Mouse (Mus musculus) forebrain, embryonic 14.5 days (tissue): ENCODE measurements around the gene Efcab8. TPM values are rescaled to one million over a fixed set of nuclear protein-coding genes. Genes with fewer than 3 reads are reported as not detected.

Experiments
- ATAC-seq: fragments of 200-750 bp; cut with Nextera tagmentation; 2 replicates; pipeline ENCODE4 v1.8.0; 2017; ENCODE audit warnings: mild to moderate bottlenecking, moderate library complexity
- DNase-seq: peaks from one replicate; pipeline ENCODE4 v3.0.0-alpha.2; 2015; ENCODE audit warnings: low spot score
- H3K27ac ChIP-seq: fragments of 300-500 bp; sonication (generic); 2 replicates; pipeline ENCODE4 v1.5.1; 2014; ENCODE audit warnings: low read depth, mild to moderate bottlenecking, control low read depth, low read length, moderate library complexity
- H3K27me3 ChIP-seq: fragments of 300-500 bp; sonication (generic); replicated peaks from 2 replicates; pipeline ENCODE4 v1.6.1; 2014; ENCODE audit warnings: low read length, control low read depth, mixed read lengths; ENCODE audit not compliant: control insufficient read depth, insufficient read depth
- H3K36me3 ChIP-seq: fragments of 300-500 bp; sonication (generic); 2 replicates; pipeline ENCODE4 v1.6.1; 2014; ENCODE audit warnings: low read length, control low read depth; ENCODE audit not compliant: control insufficient read depth, insufficient read depth
- H3K4me1 ChIP-seq: fragments of 300-500 bp; sonication (generic); 2 replicates; pipeline ENCODE4 v1.6.1; 2014; ENCODE audit warnings: antibody characterized with exemption, low read length, control low read depth; ENCODE audit not compliant: control insufficient read depth, insufficient read depth
- H3K4me2 ChIP-seq: fragments of 300-500 bp; sonication (generic); 2 replicates; pipeline ENCODE4 v1.6.1; 2014; ENCODE audit warnings: mild to moderate bottlenecking, control low read depth, low read length
- H3K4me3 ChIP-seq: fragments of 300-500 bp; sonication (generic); 2 replicates; pipeline ENCODE4 v1.5.1; 2014; ENCODE audit warnings: low read depth, low read length, control low read depth
- H3K9ac ChIP-seq: fragments of 300-500 bp; sonication (generic); 2 replicates; pipeline ENCODE4 v1.6.1; 2014; ENCODE audit warnings: mild to moderate bottlenecking, low read length, control low read depth, moderate library complexity
- H3K9me3 ChIP-seq: fragments of 300-500 bp; sonication (generic); replicated peaks from 2 replicates; pipeline ENCODE4 v1.6.1; 2016; ENCODE audit warnings: low read length, control low read depth, mixed read lengths; ENCODE audit not compliant: control insufficient read depth
- WGBS: fragments of 180-500 bp; shearing (Covaris S2); extraction: QIAGEN DNeasy Blood & Tissue Kit; methylation state at CpG from one replicate; pipeline ENCODE4 v1.1.7; 2014; 5-methylcytosine and 5-hydroxymethylcytosine counted together
- polyA plus RNA-seq: library from polyadenylated mRNA; unstranded; fragments of >200 nt; fragmentation: Nextera tagmentation; extraction: Ambion mirVana; gene quantifications from 2 replicates; pipeline ENCODE4 v1.2.1, GENCODE M21; 2014

The Efcab8 gene
- polyA plus RNA-seq, 1 experiment from 2014 or later = not detected

DNA sequence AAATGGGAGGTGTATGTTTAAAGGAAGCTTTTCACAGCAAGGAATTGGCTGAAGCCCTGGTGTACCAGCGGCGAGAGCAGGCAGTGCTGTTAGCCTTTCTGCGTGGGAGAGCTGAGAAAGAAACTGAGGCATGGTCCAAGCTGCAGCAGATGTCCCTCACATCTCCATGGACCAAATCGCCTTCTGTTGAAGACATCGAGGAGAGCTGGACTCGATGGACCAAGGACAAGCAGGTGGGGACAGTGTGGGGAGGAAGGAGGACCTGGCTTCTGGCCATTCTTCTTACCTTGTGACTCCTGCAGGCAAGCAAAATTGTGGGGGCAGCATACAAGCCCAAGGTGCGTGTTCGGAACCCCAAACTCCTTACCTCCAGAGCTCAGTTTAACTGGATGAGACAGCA lies 63.1 kb downstream of the Efcab8 start:
- no peak overlapping the region for H3K9ac ChIP-seq
- no peaks in the 10 kb centered on the region for H3K4me1 ChIP-seq
- no peaks in the 10 kb centered on the region for H3K9me3 ChIP-seq
- no peaks in the 10 kb centered on the region for H3K27me3 ChIP-seq
- no peak overlapping the region for H3K27ac ChIP-seq
- no peaks in the 10 kb centered on the region for H3K36me3 ChIP-seq
- no peak overlapping the region for H3K4me2 ChIP-seq
- H3K4me3 ChIP-seq = no peak overlapping the region
- ATAC-seq (no peak), DNase-seq (no peak)
- WGBS = 85% methylated on average over 8 of the region's 8 CpGs

DNA sequence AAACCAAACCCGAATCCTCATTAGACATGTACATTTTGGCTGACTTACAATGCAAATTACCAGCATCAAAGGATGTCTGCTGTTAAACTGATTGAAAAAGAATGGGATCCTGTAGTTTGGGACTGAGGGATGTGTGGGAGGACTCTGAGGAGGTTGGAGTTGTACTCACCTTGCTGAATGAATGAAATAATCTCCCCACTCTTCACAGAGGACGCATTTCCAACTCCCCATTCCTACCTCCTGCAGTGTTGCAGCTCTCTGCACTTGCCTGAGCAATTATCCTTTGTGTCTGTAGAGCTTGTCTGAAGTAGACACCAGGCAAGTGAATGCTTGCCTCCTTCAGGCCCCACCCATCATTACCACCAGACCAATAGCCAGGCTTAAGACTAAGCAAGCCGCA lies 68.7 kb downstream of the Efcab8 start:
- no peak overlapping the region for H3K4me3 ChIP-seq
- H3K4me1 ChIP-seq = no peaks in the 10 kb centered on the region
- no peak overlapping the region for H3K4me2 ChIP-seq
- no peaks in the 10 kb centered on the region for H3K27me3 ChIP-seq
- no peak overlapping the region for H3K27ac ChIP-seq
- no peak overlapping the region for H3K9ac ChIP-seq
- no peaks in the 10 kb centered on the region for H3K9me3 ChIP-seq
- DNase-seq = no peak
- 65% methylated on average over 3 of the region's 3 CpGs for WGBS
- no peak for ATAC-seq
- H3K36me3 ChIP-seq = no peaks in the 10 kb centered on the region

DNA sequence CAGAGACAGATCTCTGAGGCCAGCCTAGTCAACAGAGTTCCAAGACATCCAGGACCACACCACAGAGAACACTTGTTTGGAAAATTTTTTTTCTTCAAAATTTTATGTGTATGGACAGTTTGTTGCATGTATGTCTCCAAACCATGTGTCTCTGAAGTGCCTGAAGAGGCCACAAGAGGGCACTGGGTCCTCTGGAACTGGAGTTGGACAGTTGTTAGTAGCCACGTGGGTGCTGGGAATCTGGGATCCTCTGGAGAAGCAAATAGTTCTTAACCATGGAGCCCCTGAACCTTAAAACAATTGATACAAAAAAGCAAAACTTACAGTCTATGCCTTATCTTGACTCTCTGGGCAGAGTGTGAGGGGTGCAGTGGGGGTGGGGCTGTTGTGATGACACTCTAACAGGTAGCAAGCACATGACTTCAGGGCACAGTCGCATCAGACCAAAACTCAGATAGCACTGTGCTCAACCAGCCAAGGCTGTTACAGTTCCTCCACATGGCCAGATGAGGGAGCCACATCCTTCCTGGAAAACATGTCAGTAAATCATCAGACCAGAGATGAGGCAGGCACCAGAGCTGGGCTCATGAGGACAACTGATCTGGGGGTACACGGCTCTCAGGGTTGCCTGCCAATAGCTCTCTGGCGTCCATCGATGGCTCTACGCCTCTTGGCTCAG lies 70.8 kb downstream of the Efcab8 start:
- Histone ChIP-seq H3K36me3 (no peaks in the 10 kb centered on the region), H3K4me1 (no peaks in the 10 kb centered on the region), H3K9ac (no peak overlapping the region), H3K27me3 (no peaks in the 10 kb centered on the region), H3K4me3 (no peak overlapping the region), H3K4me2 (no peak overlapping the region), H3K9me3 (no peaks in the 10 kb centered on the region), H3K27ac (no peak overlapping the region)
- no peak for DNase-seq
- 86% methylated on average over 6 of the region's 6 CpGs for WGBS
- ATAC-seq = no peak

DNA sequence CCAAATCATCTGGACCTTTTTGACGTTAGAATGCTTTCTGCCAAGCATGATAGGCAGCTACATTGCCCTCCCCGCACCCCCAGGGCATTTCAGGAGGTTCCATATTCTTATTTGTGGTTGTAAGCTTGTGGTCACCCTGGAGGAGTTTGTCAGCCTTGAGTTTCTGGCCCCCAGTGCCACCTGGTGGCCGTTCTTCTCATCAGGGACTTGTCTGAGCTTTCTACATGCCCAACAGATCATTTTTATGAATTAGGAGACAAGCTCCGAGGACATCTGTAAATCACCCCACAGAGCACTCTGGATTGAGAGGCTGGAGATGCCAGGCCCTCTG lies 71.3 kb downstream of the Efcab8 start:
- H3K27ac ChIP-seq = no peak overlapping the region
- no peak overlapping the region for H3K4me3 ChIP-seq
- ATAC-seq (no peak), DNase-seq (peak; percentile 61)
- no peaks in the 10 kb centered on the region for H3K4me1 ChIP-seq
- H3K27me3 ChIP-seq = no peaks in the 10 kb centered on the region
- 56% methylated on average over 4 of the region's 4 CpGs for WGBS
- H3K36me3 ChIP-seq = no peaks in the 10 kb centered on the region
- H3K9me3 ChIP-seq = no peaks in the 10 kb centered on the region
- H3K9ac ChIP-seq = no peak overlapping the region
- no peak overlapping the region for H3K4me2 ChIP-seq

DNA sequence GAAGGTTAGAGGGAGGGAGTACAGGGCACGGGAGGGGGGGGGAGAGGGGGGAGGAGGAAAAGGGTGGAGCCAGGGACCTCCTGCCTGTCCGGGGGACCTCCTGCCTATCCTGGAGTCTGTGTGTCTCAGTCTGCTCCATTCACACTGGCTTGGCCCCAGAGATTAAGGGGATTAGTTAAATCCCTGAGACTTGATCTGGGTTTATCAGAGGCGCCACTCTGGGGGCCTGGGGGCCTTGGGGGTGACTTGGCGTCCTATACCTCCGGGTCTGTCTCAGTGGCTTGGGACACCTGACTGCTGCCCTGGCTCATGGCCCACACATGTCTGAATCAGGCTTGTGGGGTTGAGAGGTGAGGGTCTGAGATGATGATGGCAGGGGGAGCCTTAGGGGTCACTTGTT lies 73.8 kb downstream of the Efcab8 start:
- WGBS = 6% methylated on average over 5 of the region's 5 CpGs

DNA sequence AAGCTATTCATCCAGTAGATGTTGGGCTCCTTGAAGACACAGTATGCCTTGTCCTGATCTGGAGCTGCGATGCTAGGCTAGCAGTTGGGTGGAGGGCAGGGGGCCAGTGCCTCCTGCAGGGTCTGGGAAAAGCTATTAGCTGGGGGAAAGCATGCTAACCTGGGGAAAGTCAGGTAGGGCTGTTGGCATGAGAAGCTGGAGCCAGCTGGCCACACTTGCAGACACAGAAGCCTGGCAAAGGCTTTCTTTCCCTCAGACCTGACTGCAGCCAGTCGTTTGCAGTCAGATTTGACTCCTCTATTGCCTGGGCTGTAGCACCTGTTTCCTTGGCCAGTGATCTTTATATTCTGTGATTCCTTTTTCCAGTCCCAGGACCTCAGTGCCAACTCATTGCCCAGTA lies 79.8 kb downstream of the Efcab8 start:
- Histone ChIP-seq H3K9me3 (no peaks in the 10 kb centered on the region), H3K27me3 (no peaks in the 10 kb centered on the region), H3K4me1 (no peaks in the 10 kb centered on the region), H3K9ac (no peak overlapping the region), H3K4me2 (no peak overlapping the region), H3K4me3 (no peak overlapping the region), H3K27ac (no peak overlapping the region), H3K36me3 (no peaks in the 10 kb centered on the region)
- no peak for DNase-seq
- 82% methylated on average over 2 of the region's 2 CpGs for WGBS
- ATAC-seq = no peak

More for the DNA sequence above, 73.8 kb downstream of the Efcab8 start:
- Histone ChIP-seq H3K4me2 (no peak overlapping the region), H3K9ac (no peak overlapping the region), H3K4me3 (no peak overlapping the region), H3K27me3 (no peaks in the 10 kb centered on the region), H3K4me1 (no peaks in the 10 kb centered on the region), H3K27ac (no peak overlapping the region), H3K36me3 (no peaks in the 10 kb centered on the region), H3K9me3 (no peaks in the 10 kb centered on the region)
- ATAC-seq = no peak
- no peak for DNase-seq

DNA sequence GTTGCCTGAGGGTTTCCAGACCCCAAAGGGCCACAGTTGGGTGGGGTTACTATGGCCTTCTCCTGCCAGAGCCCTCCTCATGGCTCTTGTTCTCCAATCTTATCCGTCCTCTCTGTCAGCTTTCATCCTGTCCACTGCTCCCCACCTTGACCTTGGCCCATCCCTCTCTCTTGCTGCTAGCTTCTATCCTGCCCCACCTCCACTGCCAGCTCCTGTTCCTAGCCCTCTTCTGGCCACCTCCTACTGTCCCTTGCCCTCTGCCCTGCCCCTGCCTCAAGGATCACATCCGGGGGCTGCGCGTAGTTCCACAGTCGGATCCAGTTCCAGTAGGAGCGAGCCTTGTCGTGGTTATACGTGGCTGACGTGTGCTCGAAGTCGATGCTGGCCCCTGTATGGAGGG lies 80.6 kb downstream of the Efcab8 start:
- H3K4me2 ChIP-seq = no peak overlapping the region
- ATAC-seq (no peak), DNase-seq (no peak)
- 92% methylated on average over 11 of the region's 11 CpGs for WGBS
- H3K9ac ChIP-seq = no peak overlapping the region
- H3K4me1 ChIP-seq = no peaks in the 10 kb centered on the region
- H3K27me3 ChIP-seq = no peaks in the 10 kb centered on the region
- no peak overlapping the region for H3K4me3 ChIP-seq
- no peaks in the 10 kb centered on the region for H3K36me3 ChIP-seq
- no peak overlapping the region for H3K27ac ChIP-seq
- H3K9me3 ChIP-seq = no peaks in the 10 kb centered on the region

DNA sequence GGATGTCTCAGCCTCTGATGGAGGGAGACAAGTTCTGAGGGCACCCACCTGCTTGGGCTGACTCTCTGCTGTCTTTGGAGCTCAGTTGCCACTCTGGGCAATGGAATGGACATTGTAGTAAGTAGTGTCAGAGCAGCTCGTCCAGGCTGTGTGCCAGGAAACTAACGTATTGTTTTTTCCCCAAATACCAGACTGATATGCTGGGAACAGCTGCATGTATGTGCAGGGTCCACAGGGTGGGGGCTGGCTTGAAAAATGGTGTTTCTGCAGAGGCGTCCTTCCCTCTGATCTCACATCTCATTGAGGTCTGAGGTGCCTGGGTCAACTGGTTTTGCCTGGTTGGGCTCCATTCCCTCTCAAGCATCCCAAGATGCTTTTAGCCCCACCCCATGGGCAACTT lies 81.0 kb downstream of the Efcab8 start:
- whole genome bisulfite sequencing = 73% methylated on average over 3 of the region's 3 CpGs
- ATAC-seq = no peak
- H3K9ac ChIP-seq = no peak overlapping the region
- H3K27ac ChIP-seq = no peak overlapping the region
- no peaks in the 10 kb centered on the region for H3K36me3 ChIP-seq
- no peak overlapping the region for H3K4me3 ChIP-seq
- H3K9me3 ChIP-seq = no peaks in the 10 kb centered on the region
- no peak overlapping the region for H3K4me2 ChIP-seq
- H3K4me1 ChIP-seq = no peaks in the 10 kb centered on the region
- H3K27me3 ChIP-seq = no peaks in the 10 kb centered on the region
- no peak for DNase-seq

DNA sequence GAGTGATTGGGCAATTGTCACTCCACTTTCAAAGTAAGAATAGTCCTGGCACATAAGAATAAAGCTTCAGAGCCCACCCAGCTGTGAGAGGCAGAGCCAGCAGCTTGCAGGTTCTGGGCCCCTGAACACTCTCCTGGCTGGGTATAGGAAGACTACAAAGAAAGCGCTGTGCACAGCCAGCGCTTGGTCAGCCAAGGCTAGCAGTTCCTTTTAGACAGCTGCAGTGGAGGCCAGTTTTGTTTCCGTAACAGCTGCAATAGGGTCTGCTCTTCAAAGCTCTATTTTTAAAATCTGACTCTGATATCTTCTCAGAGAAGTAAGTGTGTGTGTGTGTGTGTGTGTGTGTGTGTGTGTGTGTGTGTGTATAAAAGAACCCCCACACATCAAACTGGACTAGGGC lies 82.2 kb downstream of the Efcab8 start:
- DNase-seq = no peak
- H3K9ac ChIP-seq = no peak overlapping the region
- ATAC-seq = no peak
- H3K9me3 ChIP-seq = no peaks in the 10 kb centered on the region
- no peak overlapping the region for H3K4me3 ChIP-seq
- no peaks in the 10 kb centered on the region for H3K36me3 ChIP-seq
- 78% methylated on average over 3 of the region's 3 CpGs for WGBS
- H3K4me1 ChIP-seq = no peaks in the 10 kb centered on the region
- no peak overlapping the region for H3K4me2 ChIP-seq
- no peak overlapping the region for H3K27ac ChIP-seq
- H3K27me3 ChIP-seq = no peaks in the 10 kb centered on the region
